ENCODE assay signal across 18 mouse cellular contexts in genomic region chr14:30595576-30596313, GRCm38 (mm10). TPM values are rescaled to one million over a fixed set of nuclear protein-coding genes. Genes with fewer than 3 reads are reported as not detected.
A peak's percentile ranks its signal among the peaks of the same experiment; 100 is the strongest.
DNase-seq lines count a peak whose midpoint lies in the region; ATAC-seq and TF ChIP-seq lines count a peak whose summit lies in the region.
"Had no signal": no experiment of that assay in that cellular context is flagged by ENCODE, and none has a peak within 500 bp of the region (broad histone marks: within the 10 kb centered on the region; RNA-seq: fewer than 3 reads in every experiment).

No protein-coding gene starts in this region.

- DNase-seq in heart, postnatal 4 days, result peak; percentile 24
- peak; percentile 22 for DNase-seq in right cerebral cortex, postnatal 4 days
- DNase-seq in right cerebral cortex, postnatal 25 days, result no peak
- peak; percentile 92 for DNase-seq in adrenal gland, postnatal 14 days
- no peak for DNase-seq in stomach, postnatal 0 days (ENCODE audit: low spot score)
- DNase-seq in ovary, postnatal 36 days (ENCODE audit: low spot score), result no peak
- DNase-seq: cerebellum, postnatal 25 days; thymus, adult 2 months had no signal

- no peak for ATAC-seq in heart, embryonic 11.5 days (replicated peaks; ENCODE audit: insufficient number of reproducible peaks, low FRiP score, low TSS enrichment)
- ATAC-seq in stomach, postnatal 0 days (ENCODE audit: low FRiP score, low TSS enrichment), result no peak
- no peak for ATAC-seq in granulocyte monocyte progenitor cell, adult 5-6 weeks (replicated peaks; ENCODE audit: poor library complexity, severe bottlenecking)
- ATAC-seq: forebrain, embryonic 16.5 days; lung, postnatal 0 days; midbrain, embryonic 16.5 days had no signal

- peaks cover 9% of the 10 kb centered on the region for H3K36me3 ChIP-seq in heart, embryonic 11.5 days (ENCODE audit: control insufficient read depth, insufficient read depth, low read length)
- H3K36me3 ChIP-seq in stomach, postnatal 0 days (ENCODE audit: control insufficient read depth, insufficient read depth, low read length), result peaks cover 27% of the 10 kb centered on the region

- H3K4me2 ChIP-seq in heart, embryonic 11.5 days, result no peak overlapping the region
- no peak overlapping the region for H3K4me2 ChIP-seq in stomach, postnatal 0 days (replicated peaks; ENCODE audit: low read depth)
- H3K4me2 ChIP-seq: hindbrain, embryonic 14.5 days; intestine, embryonic 15.5 days; limb, embryonic 12.5 days had no signal

- peaks cover 14% of the 10 kb centered on the region for H3K4me1 ChIP-seq in heart, embryonic 11.5 days (ENCODE audit: control insufficient read depth, insufficient read depth, low read length)
- peaks cover 17% of the 10 kb centered on the region for H3K4me1 ChIP-seq in stomach, postnatal 0 days (replicated peaks; ENCODE audit: control insufficient read depth, insufficient read depth)

- TF ChIP-seq CTCF in stomach, postnatal 0 days (IDR thresholded peaks at IDR 0.05; ENCODE audit: low read depth), result no peak

- H3K27me3 ChIP-seq in heart, embryonic 11.5 days (ENCODE audit: control insufficient read depth, insufficient read depth, low read length), result no peaks in the 10 kb centered on the region
- no peaks in the 10 kb centered on the region for H3K27me3 ChIP-seq in stomach, postnatal 0 days (ENCODE audit: control insufficient read depth, insufficient read depth, low read length)
- H3K27me3 ChIP-seq: intestine, embryonic 15.5 days; limb, embryonic 12.5 days had no signal

- H3K9me3 ChIP-seq in heart, embryonic 11.5 days (replicated peaks; ENCODE audit: control insufficient read depth, low read length), result no peaks in the 10 kb centered on the region
- H3K9me3 ChIP-seq in stomach, postnatal 0 days (ENCODE audit: control insufficient read depth, low read length), result no peaks in the 10 kb centered on the region
- H3K9me3 ChIP-seq: intestine, embryonic 15.5 days; limb, embryonic 12.5 days had no signal

- H3K9ac ChIP-seq in heart, embryonic 11.5 days (ENCODE audit: low read depth, low read length), result no peak overlapping the region
- H3K9ac ChIP-seq in stomach, postnatal 0 days (ENCODE audit: low read length), result no peak overlapping the region
- H3K9ac ChIP-seq: hindbrain, embryonic 14.5 days; intestine, embryonic 15.5 days; limb, embryonic 12.5 days; liver, embryonic 14.5 days had no signal

- H3K27ac ChIP-seq in heart, embryonic 11.5 days (ENCODE audit: low read depth, low read length), result no peak overlapping the region
- H3K27ac ChIP-seq in stomach, postnatal 0 days (replicated peaks), result peak overlapping the region; percentile 53; the same call in 1 of the 2 replicates
- H3K27ac ChIP-seq: hindbrain, embryonic 14.5 days; left cerebral cortex, adult 2 months; liver, embryonic 14.5 days had no signal

- no peak overlapping the region for H3K4me3 ChIP-seq in heart, embryonic 11.5 days (ENCODE audit: low read depth, low read length)
- no peak overlapping the region for H3K4me3 ChIP-seq in stomach, postnatal 0 days (ENCODE audit: low read depth, low read length)
- H3K4me3 ChIP-seq: intestine, embryonic 15.5 days; left cerebral cortex, adult 2 months; limb, embryonic 12.5 days had no signal

- no peak for TF ChIP-seq EP300 in stomach, postnatal 0 days (optimal IDR thresholded peaks at IDR 0.05)

- 80% methylated on average over 8 of the region's 8 CpGs for WGBS in heart, embryonic 11.5 days (ENCODE audit: insufficient replicate concordance)
- 69% methylated on average over 8 of the region's 8 CpGs for WGBS in stomach, postnatal 0 days

RNA-seq across cellular contexts. Expression of gene Prkcd, which starts 30.3 kb away (rescaled TPM):
- total RNA-seq in heart, postnatal 4 days (2021), result 10 to 100 TPM; 28.6 to 30.9 TPM
- polyA plus RNA-seq in heart, embryonic 11.5 days (2014; fragmentation: Nextera tagmentation; extraction: Ambion mirVana), result 25.5 and 28.1 TPM in 2 replicates
- 133 and 145 TPM in 2 replicates for total RNA-seq in adrenal gland, postnatal 14 days (2021)
- polyA plus RNA-seq in stomach, postnatal 0 days (2015; fragmentation: Nextera tagmentation; extraction: Ambion mirVana), result 62.8 and 72.3 TPM in 2 replicates
- 158 and 179 TPM in 2 replicates for total RNA-seq in granulocyte monocyte progenitor cell, adult 5-6 weeks (2014; fragmentation: Nextera tagmentation)
- 113 and 117 TPM in 2 replicates for total RNA-seq in granulocyte monocyte progenitor cell, adult 5-6 weeks (2017)

RNA-seq across cellular contexts. Expression of gene Tkt, which starts 47.6 kb away (rescaled TPM):
- 10 to 100 TPM; 67.9 to 69.2 TPM for total RNA-seq in heart, postnatal 4 days (2021)
- 38.6 and 54.6 TPM in 2 replicates for polyA plus RNA-seq in heart, embryonic 11.5 days (2014; fragmentation: Nextera tagmentation; extraction: Ambion mirVana)
- 829 and 921 TPM in 2 replicates for total RNA-seq in adrenal gland, postnatal 14 days (2021)
- polyA plus RNA-seq in stomach, postnatal 0 days (2015; fragmentation: Nextera tagmentation; extraction: Ambion mirVana), result 200 and 202 TPM in 2 replicates
- 628 and 659 TPM in 2 replicates for total RNA-seq in granulocyte monocyte progenitor cell, adult 5-6 weeks (2014; fragmentation: Nextera tagmentation)
- 773 and 843 TPM in 2 replicates for total RNA-seq in granulocyte monocyte progenitor cell, adult 5-6 weeks (2017)

RNA-seq across cellular contexts. Expression of gene Rft1, which starts 58.4 kb away (rescaled TPM):
- 10 to 100 TPM in 1 of 2 experiments, 1 to 10 TPM in 1; 9.6 to 10.5 TPM for total RNA-seq in heart, postnatal 4 days (2021)
- polyA plus RNA-seq in heart, embryonic 11.5 days (2014; fragmentation: Nextera tagmentation; extraction: Ambion mirVana), result 10.3 and 12.3 TPM in 2 replicates
- 20.8 and 23.9 TPM in 2 replicates for total RNA-seq in adrenal gland, postnatal 14 days (2021)
- polyA plus RNA-seq in stomach, postnatal 0 days (2015; fragmentation: Nextera tagmentation; extraction: Ambion mirVana), result 12.1 and 12.3 TPM in 2 replicates
- 16.7 and 20.4 TPM in 2 replicates for total RNA-seq in granulocyte monocyte progenitor cell, adult 5-6 weeks (2014; fragmentation: Nextera tagmentation)
- total RNA-seq in granulocyte monocyte progenitor cell, adult 5-6 weeks (2017), result 16.9 and 21.4 TPM in 2 replicates

Comparison
In these comparisons a context has a peak if more than half of its experiments do, and no peak if none do; other contexts are left out.
1. DNase-seq: peak in heart, postnatal 4 days (single experiment), right cerebral cortex, postnatal 4 days (single experiment) and adrenal gland, postnatal 14 days (single experiment); none in right cerebral cortex, postnatal 25 days (single experiment), stomach, postnatal 0 days (single experiment) and ovary, postnatal 36 days (single experiment).
2. RNA of gene Tkt, which starts 47.6 kb away (total RNA-seq): 829 to 921 TPM in adrenal gland, postnatal 14 days and 628 to 843 TPM in granulocyte monocyte progenitor cell, adult 5-6 weeks; 67.9 to 69.2 TPM in heart, postnatal 4 days; every median in the first group is over 4 times any median in the second.